Mouse (Mus musculus) erythroblast, embryonic 14.5 days (primary cell): Measurements from ENCODE around the gene Foxa2.

Experiments
- GATA1 ChIP-seq: IDR thresholded peaks from 2 replicates; pipeline ENCODE4 v1.6.1; 2012; ENCODE audit warnings: low read length, inconsistent platforms, mixed read lengths
- TAL1 ChIP-seq: IDR thresholded peaks from 3 replicates; pipeline ENCODE4 v1.6.1; 2012; ENCODE audit warnings: low read length, inconsistent platforms, mixed read lengths

- no peak for TF ChIP-seq TAL1
- no peak for TF ChIP-seq GATA1
Observed at GRCm38 (mm10) chr2:148043271-148043975, 3.3 kb downstream of the Foxa2 start.
